Mouse (Mus musculus) bone marrow macrophage, adult 2 months (primary cell): Measurements from ENCODE around the gene Plppr1.

Experiments
- CTCF ChIP-seq: IDR thresholded peaks from 2 replicates; pipeline ENCODE4 v1.5.1; 2012; ENCODE audit warnings: low read depth, mild to moderate bottlenecking, low read length, moderate library complexity
- POLR2A ChIP-seq: IDR thresholded peaks from 2 replicates; pipeline ENCODE4 v1.6.1; 2012; ENCODE audit warnings: mild to moderate bottlenecking, low read depth, low read length, borderline replicate concordance

DNA sequence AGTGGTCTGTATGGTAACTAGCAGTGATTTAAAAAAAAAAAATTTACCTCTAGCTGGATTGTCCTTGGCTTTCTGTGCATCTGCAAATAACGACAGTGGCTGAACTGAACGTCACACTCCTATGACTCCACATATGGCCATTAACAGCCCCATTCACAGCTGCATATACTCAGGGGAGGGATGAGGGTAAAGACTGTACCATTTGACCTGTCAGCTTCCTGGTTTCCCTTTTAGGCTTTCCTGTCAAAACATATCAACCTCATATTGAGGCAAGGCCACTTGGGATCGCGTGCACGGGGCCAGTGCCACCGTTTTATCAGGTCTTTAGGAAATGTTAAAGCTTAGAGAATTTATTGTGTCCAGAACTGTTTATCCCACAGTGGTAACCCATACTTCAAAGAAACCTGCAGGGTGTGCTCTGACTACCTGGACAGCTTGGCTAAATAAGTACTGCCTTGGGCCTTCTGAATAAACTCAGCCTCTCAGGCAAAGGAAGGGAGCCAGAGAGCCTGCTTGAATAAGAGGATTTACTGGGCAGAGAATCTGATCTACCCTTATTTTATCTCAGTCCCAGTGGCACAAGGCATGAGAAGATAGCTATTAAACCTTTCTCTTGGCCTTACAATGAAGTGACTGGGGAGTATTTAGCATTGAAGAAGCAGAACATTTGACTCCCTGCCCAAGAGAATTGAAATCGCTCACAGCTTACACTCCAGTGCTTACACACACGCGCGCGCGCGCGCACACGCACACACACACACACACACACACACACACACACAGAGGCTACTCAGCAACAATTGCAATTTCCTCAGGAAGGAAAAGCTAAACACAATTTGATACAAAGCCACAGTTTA is 226.5 kb downstream of the Plppr1 start:
- TF ChIP-seq CTCF = no peak
- no peak for TF ChIP-seq POLR2A
